Mouse (Mus musculus): Measurements from ENCODE around the gene Fbxo34.

Fbxo34 gene

DNA sequence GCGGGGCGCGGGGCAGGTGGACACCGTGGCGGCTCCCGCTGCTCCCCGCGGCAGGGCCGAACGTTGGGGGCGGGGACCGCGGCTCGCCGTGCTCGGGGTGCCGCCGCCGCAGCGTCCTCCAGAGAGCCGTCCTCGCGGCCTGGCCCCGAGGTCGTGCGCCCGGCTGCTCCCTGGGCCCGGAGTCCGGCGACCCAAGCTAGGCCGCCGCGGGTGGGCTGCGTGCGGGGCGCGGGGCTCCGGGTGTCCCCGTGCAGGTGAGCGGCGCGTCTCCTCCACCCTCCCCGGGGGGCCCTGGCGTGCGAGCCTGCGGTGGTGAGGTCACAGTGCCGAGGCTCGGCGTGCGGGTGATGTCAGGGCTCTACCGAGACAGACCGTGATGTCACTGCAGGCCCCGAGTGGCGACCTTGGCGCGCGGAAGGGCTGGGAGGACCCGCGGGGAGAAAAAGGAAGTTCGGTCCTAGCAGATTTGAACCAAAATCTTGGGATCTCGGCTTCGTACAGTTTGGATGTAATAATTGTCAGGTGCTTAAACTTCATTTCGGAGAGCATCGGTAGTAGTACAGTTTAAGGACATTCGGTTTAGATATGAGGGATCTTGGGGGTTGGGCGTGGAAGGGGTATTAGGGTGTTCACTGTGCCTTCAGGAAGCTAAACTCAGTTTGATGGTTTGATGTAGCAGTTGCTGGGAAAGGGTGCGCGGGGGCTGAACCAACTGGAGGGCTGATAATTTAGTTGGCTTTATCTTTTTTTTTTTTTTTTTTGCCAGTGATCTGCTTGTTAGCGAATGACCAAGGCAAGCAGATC is 22.7 kb downstream of the Fbxo34 start:
- DNase-seq, result peak; percentile 59 to 63

DNA sequence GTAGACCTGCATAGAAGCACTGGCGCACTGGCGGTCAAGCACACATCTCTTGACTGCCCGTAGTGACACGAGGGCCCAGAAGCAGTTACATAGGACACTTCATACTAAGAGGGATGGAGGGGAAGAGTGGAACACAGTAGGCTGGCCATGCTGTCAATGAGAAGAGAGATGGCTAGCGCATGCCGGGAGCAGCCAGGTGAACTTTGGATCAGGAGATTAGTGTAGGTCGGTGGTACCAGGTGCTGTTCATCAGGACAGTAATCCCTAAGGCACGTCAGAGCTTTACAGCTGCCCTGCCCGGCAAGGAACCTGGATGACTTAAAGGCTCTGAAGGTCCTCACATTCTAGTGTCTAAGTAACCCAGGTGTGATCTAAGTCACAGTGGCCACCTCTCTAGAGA is 23.7 kb downstream of the Fbxo34 start:
- DNase-seq, result no peak

DNA sequence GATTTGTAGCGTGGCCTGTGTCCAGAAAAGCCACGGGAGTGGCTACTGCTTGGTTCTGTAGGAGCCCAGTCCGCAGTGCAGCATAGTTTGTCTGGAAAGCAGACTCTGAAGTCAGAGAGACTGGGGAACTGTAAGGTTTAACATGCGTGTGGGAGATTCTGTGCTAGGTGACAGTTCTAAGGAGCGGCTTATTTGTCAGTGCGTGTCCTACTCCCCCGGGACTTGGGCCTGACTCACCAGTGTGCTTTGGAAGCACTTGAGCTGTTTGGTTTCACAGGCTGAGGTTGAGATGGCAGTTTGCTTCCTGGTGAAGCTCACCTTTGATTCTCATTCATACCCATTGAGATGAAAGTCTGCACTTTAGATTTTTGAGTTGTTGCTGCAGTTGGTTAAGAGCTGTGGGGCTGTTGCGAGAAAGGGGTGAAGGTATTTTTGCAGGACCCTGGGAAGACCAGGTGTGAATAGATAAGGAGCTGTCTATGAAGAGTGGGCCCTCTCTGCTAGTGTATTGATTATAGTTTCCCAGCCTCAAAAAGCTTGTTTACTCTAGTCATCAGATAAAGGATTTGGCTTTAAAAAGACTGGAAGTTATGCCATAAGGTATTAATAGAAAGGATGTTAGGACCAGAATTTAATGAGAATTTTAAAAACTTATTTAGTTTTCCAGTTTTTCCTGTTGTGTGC is 24.5 kb downstream of the Fbxo34 start:
- peak; percentile 30 to 48 for DNase-seq

DNA sequence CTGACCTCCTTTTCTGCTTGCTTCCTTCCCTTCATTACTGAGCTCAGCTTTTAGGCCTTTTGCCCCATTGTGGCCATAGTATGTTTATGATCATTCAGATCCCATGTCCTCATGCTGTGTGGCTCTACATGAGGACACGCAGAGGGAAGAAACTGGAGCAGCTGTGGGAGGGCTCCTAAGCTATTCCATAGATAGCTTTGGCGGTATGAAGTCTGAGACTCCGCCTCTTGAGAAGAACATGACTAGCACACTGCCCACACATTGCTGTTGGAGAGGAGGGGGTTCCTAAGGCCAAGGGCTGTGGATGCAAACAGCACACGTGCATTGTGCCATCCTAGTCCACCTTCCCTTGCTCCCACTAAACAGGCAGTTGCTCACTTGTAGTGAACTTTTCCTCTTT is 26.0 kb downstream of the Fbxo34 start:
- no peak for DNase-seq

DNA sequence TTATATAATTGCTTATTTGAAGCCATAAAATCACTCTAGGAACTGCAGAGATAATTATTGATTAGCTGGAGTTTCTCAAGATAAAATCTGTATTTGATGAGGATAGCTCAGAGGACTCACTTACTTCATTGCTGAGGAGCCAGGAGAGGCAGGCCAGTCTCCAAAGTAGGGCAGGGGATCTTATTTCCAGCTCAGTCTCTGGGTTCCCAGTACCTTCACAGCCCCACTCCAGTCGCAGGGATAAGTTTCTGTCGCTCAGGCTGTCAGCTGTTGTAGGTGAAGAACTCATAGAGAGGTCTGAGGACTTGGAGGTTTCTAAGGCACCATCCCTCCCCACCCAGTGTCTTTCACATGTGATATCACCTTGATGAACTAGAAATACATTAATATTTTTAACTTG is 27.5 kb downstream of the Fbxo34 start:
- no peak for DNase-seq

DNA sequence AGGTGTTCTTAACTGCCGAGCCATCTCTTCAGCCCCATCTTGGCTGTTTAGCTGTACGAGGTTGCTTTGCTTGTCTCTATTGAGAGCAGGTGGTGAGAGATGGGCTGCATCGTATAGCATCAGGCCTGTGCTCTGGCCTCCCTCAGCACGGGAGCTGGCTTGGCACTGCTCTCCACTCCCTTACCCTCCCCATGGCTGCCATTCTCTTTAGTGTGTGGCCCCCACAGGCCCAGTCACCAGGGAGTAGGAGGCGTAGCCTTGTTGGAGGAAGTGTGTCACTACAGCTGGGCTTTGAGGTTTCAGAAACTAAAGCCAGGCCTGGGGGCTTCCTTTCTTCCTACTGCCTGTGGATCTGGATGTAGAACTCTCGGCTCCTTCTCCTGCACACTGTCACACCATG is 32.0 kb downstream of the Fbxo34 start:
- no peak for DNase-seq

DNA sequence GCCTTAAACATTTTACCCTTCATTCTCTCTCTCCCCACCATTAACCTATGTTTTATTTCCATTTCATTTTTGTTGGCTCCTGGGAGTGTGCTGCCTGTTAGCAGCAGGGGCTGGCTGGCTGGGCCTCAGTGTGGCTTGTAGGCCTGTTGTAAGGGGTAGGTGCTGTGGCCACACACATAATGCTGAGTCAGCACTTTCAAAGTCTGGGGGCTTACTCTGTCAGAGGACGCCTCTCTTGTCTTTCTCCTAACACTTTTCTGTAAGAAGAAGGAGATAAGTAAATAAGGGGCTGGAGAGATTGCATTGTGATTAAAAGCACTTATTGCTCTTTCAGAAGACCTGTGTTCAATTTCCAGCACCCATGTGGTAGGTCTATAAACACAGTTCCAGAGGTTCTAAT is 32.9 kb downstream of the Fbxo34 start:
- no peak for DNase-seq

DNA sequence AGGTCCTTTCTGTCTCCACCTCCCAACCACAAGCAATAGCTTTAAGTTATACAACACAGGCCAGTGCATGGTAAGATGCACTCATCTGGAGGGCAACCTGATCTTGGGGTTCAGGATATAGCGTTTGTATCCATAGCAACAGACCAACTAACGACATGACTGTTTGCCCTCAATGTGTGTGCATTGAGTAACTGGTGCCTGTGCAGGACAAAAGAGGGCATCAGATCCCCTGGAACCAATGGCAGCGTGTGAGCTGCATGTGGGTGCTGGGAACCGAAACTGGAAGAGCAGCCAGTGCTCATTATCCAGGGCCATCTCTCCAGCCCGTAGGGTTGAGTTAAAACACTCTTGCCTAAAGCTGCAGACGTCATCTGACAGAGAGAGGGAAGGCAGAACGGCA is 38.5 kb downstream of the Fbxo34 start:
- no peak for DNase-seq

DNA sequence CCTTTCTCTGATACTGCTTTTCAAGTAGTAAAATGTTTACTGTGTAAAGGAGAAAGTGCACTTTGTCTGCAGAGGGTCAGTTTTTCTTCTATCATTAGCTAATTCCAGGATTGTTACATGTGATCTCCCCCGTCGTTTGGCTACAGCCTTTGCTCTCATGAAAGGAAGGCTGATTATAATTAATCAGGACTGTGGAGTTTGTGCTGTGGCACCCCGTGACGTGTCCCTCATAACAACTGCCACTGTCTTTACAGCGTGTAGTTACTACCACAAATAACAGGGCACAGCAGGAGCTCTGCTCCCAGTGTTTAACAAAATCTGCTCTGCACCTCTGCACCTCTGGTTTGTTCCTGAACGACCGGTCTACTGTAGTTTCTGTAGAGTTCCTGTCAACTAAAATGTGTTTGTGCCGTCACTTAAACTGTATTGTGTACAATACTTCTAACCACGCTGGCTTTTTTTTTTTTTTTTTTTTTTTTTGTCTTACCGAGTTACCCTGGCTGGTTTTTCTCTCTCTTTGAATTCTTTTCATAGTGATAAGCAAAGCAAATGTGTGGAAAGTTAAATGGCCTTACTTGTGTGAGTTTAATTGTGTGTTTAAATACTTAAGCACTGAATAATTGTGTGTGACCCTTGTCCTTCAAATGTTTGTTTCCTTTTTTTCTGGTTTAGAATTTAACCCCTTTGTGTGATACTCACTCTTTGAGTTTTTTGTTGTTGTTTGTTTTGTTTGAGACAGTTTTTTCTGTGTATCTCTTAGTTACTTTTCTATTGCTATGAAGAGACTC is 39.3 kb downstream of the Fbxo34 start:
- no peak for DNase-seq

DNA sequence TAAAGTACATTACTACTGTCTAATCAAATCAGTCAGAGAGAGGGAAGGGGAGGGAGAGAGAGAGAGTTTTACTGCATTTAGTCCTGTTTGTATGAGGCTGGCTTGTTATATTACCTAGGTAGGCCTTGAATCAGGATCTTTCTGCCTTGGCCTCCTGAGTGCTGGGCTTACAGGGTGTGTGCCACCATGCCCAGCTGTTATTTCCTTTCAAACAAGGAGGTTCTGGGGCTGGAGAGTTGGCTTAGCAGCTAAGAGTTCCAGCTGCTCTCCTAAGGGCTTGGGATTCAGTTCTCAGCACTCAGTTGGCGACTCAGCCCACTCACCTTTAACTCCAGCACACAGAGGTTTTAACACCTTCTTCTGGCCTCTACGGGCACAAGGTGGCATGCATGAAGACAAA is 40.5 kb downstream of the Fbxo34 start:
- no peak for DNase-seq

DNA sequence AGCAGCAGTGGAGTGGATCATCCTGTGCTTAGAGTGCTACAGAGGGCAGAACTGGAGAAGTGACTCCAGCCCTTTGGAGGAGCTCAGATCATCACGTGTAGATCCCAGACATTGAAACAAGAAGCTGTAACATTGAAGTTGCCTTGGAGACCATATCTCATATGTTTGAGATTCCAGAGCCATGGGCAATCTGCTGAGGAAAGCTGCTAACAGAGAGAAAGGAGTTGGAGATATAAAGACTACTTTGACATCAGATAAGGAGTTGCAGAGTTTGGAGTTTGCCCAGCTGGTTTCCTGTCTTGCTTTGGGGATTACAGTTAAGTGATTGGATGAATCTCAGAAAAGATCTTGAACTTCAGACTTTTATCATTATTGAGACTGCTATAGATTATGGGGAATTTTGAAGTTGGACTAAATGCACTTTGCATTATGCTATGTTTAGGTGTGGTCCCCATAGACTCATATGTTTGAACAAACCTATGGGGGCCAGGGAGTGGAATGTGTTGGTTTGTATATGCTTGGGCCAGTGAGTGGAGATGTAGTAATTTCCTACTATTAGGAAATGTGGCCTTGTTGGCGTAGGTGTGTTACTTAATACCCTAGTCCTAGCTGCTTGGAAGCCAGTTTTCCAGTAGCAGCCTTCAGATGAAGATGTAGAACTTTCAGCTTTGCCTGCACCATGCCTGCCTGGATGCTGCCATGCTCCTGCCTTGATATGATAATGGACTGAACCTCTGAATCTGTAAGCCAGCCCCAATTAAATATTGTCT is 43.6 kb downstream of the Fbxo34 start:
- no peak for DNase-seq

DNA sequence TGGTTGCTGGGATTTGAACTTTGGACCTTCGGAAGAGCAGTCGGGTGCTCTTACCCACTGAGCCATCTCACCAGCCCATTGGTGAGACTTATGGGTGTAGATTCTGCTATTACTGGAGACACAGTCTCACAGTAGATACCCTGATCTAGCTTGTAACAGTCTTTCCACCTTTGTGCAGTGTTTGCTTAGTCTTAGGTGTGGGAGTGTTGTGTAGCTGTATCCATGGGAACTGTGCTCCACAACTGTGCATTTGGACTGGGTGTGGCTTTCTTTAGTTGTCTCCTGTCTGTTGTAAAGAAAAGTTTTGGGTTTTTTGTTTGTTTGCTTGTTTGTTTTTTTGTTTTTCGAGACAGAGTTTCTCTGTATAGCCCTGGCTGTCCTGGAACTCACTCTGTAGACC is 45.7 kb downstream of the Fbxo34 start:
- no peak for DNase-seq

DNA sequence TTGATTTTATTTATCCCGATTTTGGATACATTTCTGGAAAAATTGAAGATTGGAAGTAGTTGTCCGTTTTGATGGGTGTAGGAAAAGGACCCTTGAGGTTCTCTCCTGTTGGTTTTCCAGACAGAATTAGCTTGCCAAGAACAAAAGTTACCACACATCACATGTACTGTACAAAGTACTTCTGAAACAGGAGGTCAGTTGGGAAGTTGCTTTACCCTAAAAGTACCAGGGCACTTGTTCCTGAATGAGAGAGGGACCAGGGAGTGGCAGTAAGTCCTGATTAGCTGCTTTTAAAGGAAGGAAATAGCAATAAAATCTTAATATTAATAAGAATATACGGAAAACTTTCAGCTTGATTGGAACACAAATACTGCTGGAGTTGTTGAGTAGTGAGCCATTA is 46.9 kb downstream of the Fbxo34 start:
- DNase-seq, result no peak

DNA sequence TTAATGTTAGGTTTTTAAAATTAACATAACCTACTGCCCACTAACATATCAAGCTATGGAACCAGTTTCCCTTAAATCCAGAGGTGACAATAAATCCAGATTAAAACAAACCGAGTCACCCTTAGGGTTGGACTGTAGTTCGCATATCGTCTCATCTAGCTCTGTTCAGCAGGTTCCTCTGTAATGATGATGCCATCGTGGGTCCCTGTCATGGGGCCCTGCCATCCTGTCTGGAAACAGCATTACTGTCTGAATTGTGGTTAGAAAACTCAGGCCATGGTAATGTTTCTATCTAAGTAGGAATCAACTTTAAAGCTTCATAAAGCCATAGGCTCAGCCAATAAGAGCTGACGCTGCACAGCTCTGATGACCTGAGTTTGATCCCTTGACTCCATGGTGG is 48.4 kb downstream of the Fbxo34 start:
- no peak for DNase-seq

DNA sequence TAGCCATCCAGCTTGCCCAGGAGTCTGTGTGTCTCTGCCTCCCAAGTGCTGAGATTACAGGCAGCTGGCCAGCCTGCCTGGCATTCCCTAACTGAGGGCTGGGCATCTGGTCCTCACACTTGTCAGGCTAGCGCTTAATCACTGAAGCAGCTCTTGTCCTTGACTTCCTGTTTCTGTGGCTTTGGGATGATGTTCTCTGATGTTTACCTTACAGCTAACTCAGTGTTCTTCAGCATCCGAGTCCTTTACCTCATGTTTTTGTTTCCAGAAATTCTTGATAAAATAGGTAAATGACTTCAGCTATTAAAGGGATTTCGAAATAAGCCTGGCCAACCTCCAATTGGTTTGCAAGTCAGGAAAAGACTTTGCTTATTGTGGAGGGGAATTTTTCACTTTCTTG is 53.8 kb downstream of the Fbxo34 start:
- DNase-seq, result peak; percentile 56 to 67

DNA sequence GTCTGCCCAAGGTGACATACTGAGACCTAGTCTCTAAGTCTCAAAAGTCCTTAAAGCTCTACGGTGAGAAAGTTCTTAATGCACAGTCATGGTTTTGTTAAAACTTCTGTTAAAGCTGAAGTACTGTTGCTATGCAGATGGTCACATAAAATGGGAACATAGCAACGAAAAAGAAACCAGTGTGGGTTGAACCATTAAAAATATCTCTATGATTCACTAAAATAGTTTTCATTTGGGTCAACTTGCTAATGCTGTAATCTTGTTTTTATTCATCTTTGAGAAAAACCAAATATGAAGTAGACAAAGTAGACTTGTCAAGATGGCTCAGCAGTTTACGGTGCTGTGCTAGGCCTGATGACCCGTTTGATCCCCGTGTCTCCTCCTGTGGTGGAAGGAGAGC is 56.5 kb downstream of the Fbxo34 start:
- no peak for DNase-seq

DNA sequence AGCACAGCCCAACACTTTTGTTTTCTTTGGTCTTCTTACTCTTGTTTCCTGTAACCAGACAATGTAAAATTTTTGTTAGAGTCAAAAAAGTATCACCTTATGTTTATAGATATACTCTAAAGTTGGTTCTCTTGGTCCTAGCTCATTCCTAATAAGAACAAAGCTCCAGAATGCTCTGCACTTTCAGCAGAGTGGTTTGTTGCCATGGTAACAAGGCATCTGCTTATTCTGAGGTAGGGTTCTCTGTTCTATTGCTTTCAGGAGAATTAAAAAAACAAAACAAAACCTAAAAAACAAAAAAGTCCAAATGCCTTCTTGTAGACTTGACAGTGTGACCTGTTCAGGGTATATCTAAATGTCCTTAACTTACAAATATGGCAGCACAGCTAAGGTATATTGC is 57.8 kb downstream of the Fbxo34 start:
- no peak for DNase-seq

DNA sequence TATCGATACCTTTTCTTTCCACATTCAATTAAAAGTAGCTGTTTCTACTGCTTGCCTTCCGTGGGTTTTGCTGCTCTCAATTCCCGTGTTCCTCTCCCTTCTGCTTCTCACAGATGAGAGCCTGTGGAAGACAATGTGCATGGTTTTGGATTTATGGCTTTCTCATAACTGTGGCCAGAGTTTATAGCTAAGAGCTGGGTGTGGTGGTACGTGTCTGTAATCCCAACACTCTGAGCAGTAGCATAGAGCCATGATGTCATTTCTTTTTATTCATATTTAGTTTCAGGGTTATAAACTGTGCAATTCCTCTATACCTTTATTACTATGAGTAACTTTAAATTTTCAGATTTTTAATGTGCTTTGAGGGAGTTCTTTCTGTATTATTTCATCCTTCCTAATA is 60.0 kb downstream of the Fbxo34 start:
- no peak for DNase-seq

DNA sequence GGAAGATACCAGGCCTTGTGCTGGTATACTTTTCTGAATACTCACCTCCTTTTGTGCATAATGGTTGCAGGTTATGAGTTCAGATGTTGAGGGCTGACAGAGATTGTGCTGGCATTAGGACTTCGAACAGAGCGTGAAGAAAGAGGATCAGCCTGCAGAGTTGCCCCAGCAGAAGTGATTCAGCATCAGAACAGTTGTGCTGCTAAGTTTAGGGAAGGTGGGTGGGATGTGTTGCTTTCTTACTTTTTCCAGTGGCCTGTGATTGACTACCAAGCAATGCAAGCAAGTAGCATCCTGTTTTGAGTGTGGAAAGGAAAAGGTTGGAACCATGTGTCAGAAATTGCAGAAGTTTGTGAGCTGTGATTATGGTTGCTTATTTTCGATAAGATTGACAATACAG is 63.4 kb downstream of the Fbxo34 start:
- no peak for DNase-seq

DNA sequence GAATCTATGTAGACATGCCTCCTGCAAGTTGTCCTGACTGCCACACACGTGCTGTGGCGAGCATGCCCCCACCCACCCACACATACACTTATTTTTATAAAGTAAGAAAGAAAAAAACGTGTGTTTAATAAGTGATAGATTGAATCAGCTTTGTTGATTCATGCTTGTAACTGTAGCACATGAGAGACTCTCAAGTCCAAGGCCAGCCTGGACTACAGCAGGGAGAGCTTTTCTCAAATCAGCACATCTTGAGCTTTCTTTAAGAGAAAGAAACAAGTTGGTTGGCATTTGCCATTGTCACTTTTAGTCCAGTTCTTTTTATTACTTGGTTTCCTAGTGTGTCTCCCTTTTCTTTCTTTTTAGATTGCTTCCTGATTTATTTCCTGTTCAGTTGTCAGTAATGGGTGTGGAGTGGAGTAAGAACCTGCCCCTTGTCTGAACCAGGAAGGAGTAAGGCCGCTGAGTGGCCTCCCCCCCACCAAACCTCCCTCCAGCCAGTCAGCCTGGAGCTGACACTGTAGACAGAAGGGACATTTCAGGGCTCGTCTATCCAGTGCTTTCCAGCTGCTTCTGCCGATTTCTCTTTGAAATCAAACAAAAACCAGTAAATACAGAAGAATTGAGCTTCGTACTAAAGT is 64.7 kb downstream of the Fbxo34 start:
- DNase-seq, result peak; percentile 63 to 80

DNA sequence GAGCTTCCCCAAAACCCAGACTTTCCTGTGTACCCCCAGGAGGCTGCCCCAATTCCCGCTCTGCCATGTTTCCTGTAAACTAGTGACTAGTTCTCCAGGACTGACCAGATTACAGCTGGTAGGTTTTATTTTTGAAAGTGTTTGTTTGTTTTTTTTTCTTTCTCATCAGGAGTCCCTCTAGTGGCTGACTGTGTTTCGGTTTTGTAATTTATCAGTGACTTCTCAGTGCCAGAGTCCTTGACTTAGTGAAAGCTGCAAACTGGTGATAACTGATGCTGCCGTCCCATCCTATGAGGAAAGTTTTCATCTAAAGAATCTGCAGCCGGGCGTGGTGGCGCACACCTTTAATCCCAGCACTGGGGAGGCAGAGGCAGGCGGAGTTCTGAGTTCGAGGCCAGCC is 65.4 kb downstream of the Fbxo34 start:
- DNase-seq, result no peak

DNA sequence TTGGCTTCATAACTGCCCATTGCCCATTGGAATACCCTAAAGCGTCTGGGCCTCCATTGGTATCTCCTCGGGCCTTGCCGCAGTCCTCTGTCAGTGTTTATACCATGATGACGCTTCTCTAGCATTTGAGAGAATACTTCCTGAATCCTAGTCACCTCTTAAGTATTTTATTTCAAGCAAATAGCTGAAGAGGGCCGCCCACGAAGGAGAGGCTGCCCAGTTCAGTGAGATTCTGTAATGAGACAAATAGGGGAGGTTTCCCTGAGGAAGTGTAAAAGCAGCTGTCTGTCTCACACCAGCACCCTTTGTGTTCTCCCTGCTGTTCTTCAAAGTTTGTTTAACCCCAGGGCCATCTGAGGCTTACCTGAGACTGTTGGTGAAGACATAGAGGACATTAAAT is 66.5 kb downstream of the Fbxo34 start:
- DNase-seq, result peak in 1 of 2 experiments; percentile 13

DNA sequence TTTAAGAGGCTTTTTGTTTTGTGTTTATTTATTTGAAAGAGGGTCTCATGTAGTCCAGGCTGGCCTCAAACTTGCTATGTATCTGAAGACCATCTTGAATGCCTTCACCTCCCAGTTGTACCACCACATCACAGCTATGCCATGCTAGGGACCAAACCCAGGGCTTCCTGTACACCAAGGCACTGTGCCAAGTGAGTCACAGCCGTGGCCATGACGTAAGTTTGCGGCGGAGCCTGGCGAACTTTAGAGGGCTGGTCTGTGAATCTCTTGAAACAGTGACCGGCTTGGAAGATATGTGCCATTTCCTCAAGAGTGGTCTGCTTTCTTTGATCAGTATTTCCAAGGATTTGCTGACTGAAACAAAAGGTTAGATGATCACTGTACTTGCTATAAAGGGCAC is 68.4 kb downstream of the Fbxo34 start:
- DNase-seq, result peak; percentile 63 to 74

All from lung, adult 18-20 months (tissue).